Mouse (Mus musculus) midbrain, embryonic 13.5 days (tissue): Measurements from ENCODE around the gene Hps6. TPM values are rescaled to one million over a fixed set of nuclear protein-coding genes. Genes with fewer than 3 reads are reported as not detected.
"Not testable (repeated sequence)": the region's sequence is repeated elsewhere in the genome, so short reads cannot be mapped to it uniquely, and the experiment has no call there.

Source experiments
- ATAC-seq: fragments of 200-750 bp; cut with Nextera tagmentation; 2 replicates; pipeline ENCODE4 v1.8.0; 2017; ENCODE audit warnings: mild to moderate bottlenecking, moderate TSS enrichment, moderate library complexity
- H3K27ac ChIP-seq: fragments of 300-500 bp; sonication (generic); 2 replicates; pipeline ENCODE4 v1.5.1; 2015; ENCODE audit warnings: inconsistent platforms, mild to moderate bottlenecking, moderate library complexity
- H3K27me3 ChIP-seq: fragments of 300-500 bp; sonication (generic); 2 replicates; pipeline ENCODE4 v1.6.1; 2015; ENCODE audit warnings: mild to moderate bottlenecking, inconsistent platforms
- H3K36me3 ChIP-seq: fragments of 300-500 bp; sonication (generic); 2 replicates; pipeline ENCODE4 v1.6.1; 2015; ENCODE audit warnings: mild to moderate bottlenecking, inconsistent platforms
- H3K4me1 ChIP-seq: fragments of 300-500 bp; sonication (generic); replicated peaks from 2 replicates; pipeline ENCODE4 v1.6.1; 2015; ENCODE audit warnings: inconsistent platforms
- H3K4me2 ChIP-seq: fragments of 300-500 bp; sonication (generic); replicated peaks from 2 replicates; pipeline ENCODE4 v1.6.1; 2015; ENCODE audit warnings: moderate library complexity, mild to moderate bottlenecking, inconsistent platforms
- H3K4me3 ChIP-seq: fragments of 300-500 bp; sonication (generic); replicated peaks from 2 replicates; pipeline ENCODE4 v1.5.1; 2015; ENCODE audit warnings: mild to moderate bottlenecking, inconsistent platforms
- H3K9ac ChIP-seq: fragments of 300-500 bp; sonication (generic); replicated peaks from 2 replicates; pipeline ENCODE4 v1.6.1; 2015; ENCODE audit warnings: mild to moderate bottlenecking, inconsistent platforms
- H3K9me3 ChIP-seq: fragments of 300-500 bp; sonication (generic); 2 replicates; pipeline ENCODE4 v1.6.1; 2016; ENCODE audit warnings: mild to moderate bottlenecking, inconsistent platforms
- WGBS: fragments of 180-500 bp; shearing (Covaris S2); methylation state at CpG from one replicate; pipeline ENCODE4 v1.1.7; 2015; 5-methylcytosine and 5-hydroxymethylcytosine counted together
- polyA plus RNA-seq: library from polyadenylated mRNA; unstranded; fragments of >200 nt; fragmentation: Nextera tagmentation; extraction: Ambion mirVana; gene quantifications from 2 replicates; pipeline ENCODE4 v1.2.1, GENCODE M21; 2015

The Hps6 gene
- polyA plus RNA-seq, result 2.0 TPM in 2 replicates

DNA sequence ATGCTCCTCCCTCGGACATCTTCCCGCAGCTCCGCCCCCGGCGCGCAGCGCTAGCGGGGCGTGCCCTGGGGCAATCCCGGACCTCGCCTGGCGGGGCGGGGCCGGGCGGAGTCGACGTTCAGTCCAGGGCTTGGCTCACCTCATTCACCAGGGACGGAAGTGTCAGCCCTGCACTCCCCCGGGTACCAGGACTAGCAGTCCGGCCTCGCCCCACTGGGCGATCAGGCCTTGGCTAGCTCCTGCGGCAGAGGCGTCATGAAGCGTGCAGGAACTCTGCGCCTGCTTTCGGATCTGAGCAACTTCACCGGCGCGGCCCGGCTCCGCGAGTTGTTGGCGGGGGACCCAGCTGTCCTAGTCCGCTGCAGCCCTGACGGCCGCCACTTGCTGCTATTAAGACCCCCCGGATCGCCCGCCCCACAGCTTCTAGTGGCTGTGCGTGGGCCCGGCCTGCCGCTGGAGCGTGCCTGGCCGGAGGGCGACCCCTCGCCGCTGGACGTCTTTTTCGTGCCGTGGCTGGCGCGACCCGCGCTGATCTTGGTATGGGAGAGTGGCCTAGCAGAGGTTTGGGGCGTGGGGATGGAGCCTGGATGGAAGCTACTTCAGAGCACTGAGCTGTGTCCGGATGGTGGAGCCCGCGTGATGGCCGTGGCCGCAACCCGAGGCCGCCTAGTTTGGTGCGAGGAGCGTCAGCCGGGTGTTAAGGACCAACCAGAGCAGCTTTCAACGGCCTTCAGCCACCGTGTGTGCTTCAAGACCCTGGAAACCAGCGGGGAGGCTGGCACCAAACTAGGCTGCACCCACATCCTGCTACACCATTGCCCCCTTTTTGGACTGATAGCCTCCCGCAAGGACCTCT lies at the start of gene Hps6:
Gene Hps6, plus strand, starts transcription at position 138 of the 856 bp plus-strand sequence.
- 2% methylated on average over 70 of the region's 70 CpGs for WGBS
- H3K4me2 ChIP-seq, result peak within 1 kb of the TSS; percentile 85
- ATAC-seq, result peak; percentile 62; the same call in 1 of the 2 replicates

GRCm38 (mm10) chr19:45956736-45957135 lies 46.6 kb upstream of the Hps6 start:
- no peaks in the 10 kb centered on the region for H3K27me3 ChIP-seq
- H3K9me3 ChIP-seq, result no peaks in the 10 kb centered on the region
- no peak for ATAC-seq
- H3K4me1 ChIP-seq, result 0 out of 2 replicates have a peak, but pooled peaks cover 5% of the 10 kb centered on the region
- WGBS, result 94% methylated on average over 7 of the region's 7 CpGs
- peaks cover 46% of the 10 kb centered on the region for H3K36me3 ChIP-seq
- no peak overlapping the region for H3K27ac ChIP-seq
- no peak overlapping the region for H3K4me3 ChIP-seq
- no peak overlapping the region for H3K4me2 ChIP-seq
- H3K9ac ChIP-seq, result no peak overlapping the region

More for the DNA sequence above, at the start of gene Hps6:
- Histone ChIP-seq H3K4me1 (peaks cover 13% of the 10 kb centered on the region), H3K36me3 (no peaks in the 10 kb centered on the region), H3K27me3 (peaks cover 35% of the 10 kb centered on the region), H3K9ac (peak within 1 kb of the TSS; percentile 71), H3K27ac (no peak within 1 kb of the TSS), H3K4me3 (peak within 1 kb of the TSS; percentile 47), H3K9me3 (no peaks in the 10 kb centered on the region)

DNA sequence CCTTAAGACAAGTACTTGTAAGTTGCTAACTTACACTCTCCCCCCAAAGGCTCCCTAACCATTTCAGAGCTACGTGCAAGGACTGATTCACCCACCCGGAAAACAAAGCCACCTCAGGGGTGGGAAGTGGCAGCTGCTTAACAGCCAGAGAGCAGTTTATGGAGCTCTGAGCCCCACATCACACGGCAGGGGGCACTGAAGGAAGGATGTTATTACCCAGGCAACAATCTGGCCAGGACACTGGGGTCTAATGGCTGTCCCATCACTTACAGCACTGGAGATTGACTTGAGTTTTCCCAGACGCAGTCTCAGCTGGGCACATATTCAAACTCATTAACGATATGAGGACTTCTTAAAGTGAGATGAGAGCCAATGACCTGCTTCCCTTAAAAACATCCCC lies 42.5 kb upstream of the Hps6 start:
- ATAC-seq, result no peak
- H3K36me3 ChIP-seq, result peaks cover 53% of the 10 kb centered on the region
- no peak overlapping the region for H3K4me3 ChIP-seq
- H3K27ac ChIP-seq, result no peak overlapping the region
- peak overlapping the region; percentile 41; the same call in 1 of the 2 replicates for H3K9ac ChIP-seq
- 0 out of 2 replicates have a peak, but pooled peaks cover 5% of the 10 kb centered on the region for H3K4me1 ChIP-seq
- 34% methylated on average over 5 of the region's 5 CpGs for WGBS
- no peaks in the 10 kb centered on the region for H3K27me3 ChIP-seq
- no peaks in the 10 kb centered on the region for H3K9me3 ChIP-seq
- no peak overlapping the region for H3K4me2 ChIP-seq

DNA sequence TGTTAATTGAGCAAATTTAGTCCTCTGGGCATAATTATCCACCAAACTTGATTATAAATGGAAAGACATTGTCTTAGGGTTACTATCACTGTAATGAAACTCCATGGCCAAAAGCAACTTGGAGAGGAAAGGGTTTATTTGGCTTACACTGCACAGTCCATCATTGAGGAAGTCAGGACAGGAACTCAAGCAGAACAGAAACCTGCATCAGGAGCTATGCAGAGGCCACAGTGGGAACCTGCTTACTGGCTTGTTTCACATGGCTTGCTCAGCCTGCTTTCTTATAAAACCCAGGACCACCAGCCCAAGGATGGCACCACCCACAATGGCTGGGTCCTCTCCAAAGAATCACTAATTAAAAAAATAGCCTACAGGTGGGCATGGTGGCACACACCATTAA lies 18.9 kb upstream of the Hps6 start:
- Histone ChIP-seq H3K27me3 (no peaks in the 10 kb centered on the region), H3K4me3 (no peak overlapping the region), H3K27ac (no peak overlapping the region), H3K36me3 (0 out of 2 replicates have a peak, but pooled peaks cover 18% of the 10 kb centered on the region), H3K4me1 (no peaks in the 10 kb centered on the region), H3K9me3 (no peaks in the 10 kb centered on the region), H3K9ac (no peak overlapping the region), H3K4me2 (no peak overlapping the region)
- ATAC-seq, result no peak

- no peak for ATAC-seq
- Histone ChIP-seq H3K4me3 (no peak overlapping the region), H3K9ac (no peak overlapping the region), H3K27me3 (no peaks in the 10 kb centered on the region), H3K36me3 (0 out of 2 replicates have a peak, but pooled peaks cover 15% of the 10 kb centered on the region), H3K4me2 (no peak overlapping the region), H3K4me1 (no peaks in the 10 kb centered on the region), H3K27ac (no peak overlapping the region), H3K9me3 (no peaks in the 10 kb centered on the region)
- WGBS, result 98% methylated on average over 3 of the region's 3 CpGs
Observed at GRCm38 (mm10) chr19:45988238-45988637, 15.1 kb upstream of the Hps6 start.

- Histone ChIP-seq H3K4me1 (no peaks in the 10 kb centered on the region), H3K4me3 (no peak overlapping the region), H3K4me2 (no peak overlapping the region), H3K36me3 (0 out of 2 replicates have a peak, but pooled peaks cover 29% of the 10 kb centered on the region), H3K27ac (no peak overlapping the region), H3K27me3 (no peaks in the 10 kb centered on the region), H3K9ac (no peak overlapping the region), H3K9me3 (peaks cover 10% of the 10 kb centered on the region; the same call in 1 of the 2 replicates)
- WGBS, result 95% methylated on average over 3 of the region's 3 CpGs
- no peak for ATAC-seq
Observed at GRCm38 (mm10) chr19:45991171-45991570, 12.1 kb upstream of the Hps6 start.

DNA sequence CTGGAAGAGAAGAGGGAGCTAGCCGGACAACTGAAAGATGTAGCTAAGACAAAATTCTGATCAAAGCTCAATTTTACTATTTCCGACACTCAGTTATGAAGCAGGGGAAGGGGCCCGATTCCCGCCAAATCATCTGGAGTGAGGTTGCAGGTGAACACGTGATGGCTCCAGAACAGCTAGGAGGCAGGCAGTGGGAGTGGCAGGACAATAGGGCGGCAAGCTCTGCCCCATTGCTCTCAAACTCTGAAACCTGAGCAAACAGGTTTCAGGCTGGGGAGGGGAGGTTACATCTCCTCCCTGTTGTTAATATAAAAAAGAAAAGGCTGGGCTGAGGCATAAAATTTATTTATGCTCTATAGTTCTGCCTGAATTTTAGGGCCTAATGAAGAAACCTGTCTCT lies 9.9 kb upstream of the Hps6 start:
- H3K27ac ChIP-seq, H3K4me3 ChIP-seq, H3K9ac ChIP-seq, H3K4me2 ChIP-seq, H3K9me3 ChIP-seq, H3K27me3 ChIP-seq, ATAC-seq: not testable (repeated sequence)
- 0 out of 2 replicates have a peak, but pooled peaks cover 21% of the 10 kb centered on the region for H3K36me3 ChIP-seq
- 94% methylated on average over 6 of the region's 6 CpGs for WGBS
- H3K4me1 ChIP-seq, result peaks cover 10% of the 10 kb centered on the region

GRCm38 (mm10) chr19:45993981-45994737 lies 9.1 kb upstream of the Hps6 start:
- H3K27ac ChIP-seq, result no peak overlapping the region
- H3K4me1 ChIP-seq, result peaks cover 13% of the 10 kb centered on the region
- H3K9ac ChIP-seq, result no peak overlapping the region
- H3K9me3 ChIP-seq, result peaks cover 10% of the 10 kb centered on the region; the same call in 1 of the 2 replicates
- H3K4me2 ChIP-seq, result no peak overlapping the region
- H3K27me3 ChIP-seq, result no peaks in the 10 kb centered on the region
- H3K4me3 ChIP-seq, result no peak overlapping the region
- H3K36me3 ChIP-seq, result 0 out of 2 replicates have a peak, but pooled peaks cover 18% of the 10 kb centered on the region
- 96% methylated on average over 13 of the region's 13 CpGs for WGBS
- no peak for ATAC-seq

- 0 out of 2 replicates have a peak, but pooled peaks cover 3% of the 10 kb centered on the region for H3K27me3 ChIP-seq
- H3K4me2 ChIP-seq, result peak overlapping the region; percentile 66
- H3K4me1 ChIP-seq, result peaks cover 13% of the 10 kb centered on the region
- ATAC-seq, result no peak; the same call in 1 of the 2 replicates
- H3K9me3 ChIP-seq, result peaks cover 10% of the 10 kb centered on the region; the same call in 1 of the 2 replicates
- H3K27ac ChIP-seq, result no peak overlapping the region
- peak overlapping the region; percentile 74 for H3K4me3 ChIP-seq
- peak overlapping the region; percentile 92 for H3K9ac ChIP-seq
- H3K36me3 ChIP-seq, result 0 out of 2 replicates have a peak, but pooled peaks cover 15% of the 10 kb centered on the region
- WGBS, result 66% methylated on average over 5 of the region's 5 CpGs
Observed at GRCm38 (mm10) chr19:45997365-45997764, 5.9 kb upstream of the Hps6 start.

DNA sequence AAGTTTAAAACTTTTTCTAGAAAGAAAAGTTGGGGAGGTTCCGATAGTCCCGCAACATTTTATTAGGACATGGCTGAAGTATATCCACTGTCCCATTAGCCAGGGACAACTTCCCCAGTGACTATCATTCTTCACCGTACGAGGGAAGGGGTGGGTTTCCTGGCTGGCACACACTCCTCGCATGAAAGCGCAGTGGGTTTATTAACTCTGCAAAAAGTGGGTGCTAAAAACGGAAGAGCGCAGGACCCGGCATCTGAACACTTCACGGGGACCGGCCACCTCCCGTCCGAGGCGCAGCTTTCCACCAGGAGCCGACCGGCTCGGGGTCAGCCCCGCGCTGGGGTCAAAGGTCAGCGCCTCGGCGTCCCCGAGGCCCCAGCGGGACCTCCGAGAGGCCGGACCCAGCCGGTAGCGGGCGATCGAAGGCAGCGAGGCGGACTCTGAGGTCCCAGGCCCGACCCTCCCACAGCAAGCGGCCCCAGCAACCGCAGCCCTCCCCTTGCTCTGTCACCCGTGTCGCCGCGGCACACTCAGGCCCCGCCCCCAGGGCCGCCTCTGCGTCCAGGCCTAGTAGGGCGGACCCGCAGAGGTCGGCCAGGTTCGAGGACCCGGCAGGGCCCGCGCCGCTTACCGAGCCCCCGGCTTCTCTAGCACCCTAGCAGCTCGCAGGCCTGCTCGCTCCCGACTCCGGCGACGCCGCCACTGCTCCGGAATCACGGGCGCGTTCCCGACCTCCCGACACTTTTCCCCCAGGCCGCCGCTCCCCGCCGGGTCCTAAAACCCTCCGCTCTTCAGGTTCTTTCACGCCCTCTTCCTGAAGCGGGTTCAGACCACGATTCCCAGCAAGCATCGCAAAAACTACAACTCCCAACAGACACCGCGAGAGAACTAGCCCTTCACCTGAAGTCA lies 5.3 kb upstream of the Hps6 start, which contains the start of gene Armh3:
Gene Armh3, minus strand, starts transcription at position 704 of the 909 bp plus-strand sequence.
- 1% methylated on average over 75 of the region's 76 CpGs for WGBS

More for the DNA sequence above, 5.3 kb upstream of the Hps6 start, which contains the start of gene Armh3:
- 0 out of 2 replicates have a peak, but pooled peaks cover 15% of the 10 kb centered on the region for H3K36me3 ChIP-seq
- H3K4me1 ChIP-seq, result peaks cover 13% of the 10 kb centered on the region
- peak; percentile 97 for ATAC-seq
- H3K27me3 ChIP-seq, result peaks cover 8% of the 10 kb centered on the region; the same call in 1 of the 2 replicates
- H3K9me3 ChIP-seq, result peaks cover 10% of the 10 kb centered on the region; the same call in 1 of the 2 replicates
- H3K9ac ChIP-seq, result peak within 1 kb of the TSS; percentile 92
- H3K27ac ChIP-seq, result peak within 1 kb of the TSS; percentile 96
- H3K4me2 ChIP-seq, result peak within 1 kb of the TSS; percentile 66
- H3K4me3 ChIP-seq, result peak within 1 kb of the TSS; percentile 74
